Mouse (Mus musculus): ENCODE results near the gene Iqsec1. TPM values are rescaled to one million over a fixed set of nuclear protein-coding genes. Genes with fewer than 3 reads are reported as not detected.

Iqsec1 gene
- polyA plus RNA-seq, 1 experiment from 2014 or later = 2.6 TPM

- no peak overlapping the region for H3K4me3 ChIP-seq (replicated peaks)
- H3K27me3 ChIP-seq = no peaks in the 10 kb centered on the region
- WGBS (ENCODE audit: insufficient replicate concordance) = 62% methylated on average over 3 of the region's 3 CpGs
- H3K36me3 ChIP-seq (replicated peaks) = no peaks in the 10 kb centered on the region
- H3K27ac ChIP-seq (replicated peaks) = no peak overlapping the region
- no peaks in the 10 kb centered on the region for H3K9me3 ChIP-seq (replicated peaks)
- no peak overlapping the region for H3K9ac ChIP-seq
- H3K4me2 ChIP-seq = no peak overlapping the region
- peaks cover 21% of the 10 kb centered on the region for H3K4me1 ChIP-seq (replicated peaks)
- no peak for ATAC-seq (ENCODE audit: insufficient read depth)
These were observed 265.5 kb downstream of the Iqsec1 start for GRCm38 (mm10) chr6:90722993-90723392.

- 0 out of 2 replicates have a peak overlapping the region, but pooled peaks have one; percentile 12 for H3K27ac ChIP-seq (replicated peaks)
- WGBS (ENCODE audit: insufficient replicate concordance) = 37% methylated on average over 5 of the region's 5 CpGs
- ATAC-seq (ENCODE audit: insufficient read depth) = no peak
These were observed 267.3 kb downstream of the Iqsec1 start for GRCm38 (mm10) chr6:90720996-90721746.

GRCm38 (mm10) chr6:90720201-90720600 is 268.3 kb downstream of the Iqsec1 start:
- 32% methylated on average over 3 of the region's 3 CpGs for WGBS (ENCODE audit: insufficient replicate concordance)

More at GRCm38 (mm10) chr6:90720996-90721746, 267.3 kb downstream of the Iqsec1 start:
- Histone ChIP-seq H3K27me3 (no peaks in the 10 kb centered on the region), H3K9me3 (replicated peaks) (no peaks in the 10 kb centered on the region), H3K4me2 (no peak overlapping the region), H3K36me3 (replicated peaks) (no peaks in the 10 kb centered on the region), H3K4me1 (replicated peaks) (peaks cover 24% of the 10 kb centered on the region), H3K9ac (no peak overlapping the region), H3K4me3 (replicated peaks) (no peak overlapping the region)

GRCm38 (mm10) chr6:90719402-90719801 is 269.1 kb downstream of the Iqsec1 start:
- WGBS (ENCODE audit: insufficient replicate concordance) = 76% methylated on average over 6 of the region's 6 CpGs

More at GRCm38 (mm10) chr6:90720201-90720600, 268.3 kb downstream of the Iqsec1 start:
- Histone ChIP-seq H3K4me2 (no peak overlapping the region), H3K36me3 (replicated peaks) (no peaks in the 10 kb centered on the region), H3K9ac (no peak overlapping the region), H3K27ac (replicated peaks) (0 out of 2 replicates have a peak overlapping the region, but pooled peaks have one; percentile 12), H3K4me1 (replicated peaks) (peaks cover 34% of the 10 kb centered on the region), H3K4me3 (replicated peaks) (no peak overlapping the region), H3K27me3 (no peaks in the 10 kb centered on the region), H3K9me3 (replicated peaks) (no peaks in the 10 kb centered on the region)
- ATAC-seq (ENCODE audit: insufficient read depth) = no peak

GRCm38 (mm10) chr6:90718477-90718876 is 270.0 kb downstream of the Iqsec1 start:
- no peak overlapping the region for H3K9ac ChIP-seq
- H3K27me3 ChIP-seq = no peaks in the 10 kb centered on the region
- no peak for ATAC-seq (ENCODE audit: insufficient read depth)
- peaks cover 50% of the 10 kb centered on the region for H3K4me1 ChIP-seq (replicated peaks)
- no peaks in the 10 kb centered on the region for H3K36me3 ChIP-seq (replicated peaks)
- no peak overlapping the region for H3K27ac ChIP-seq (replicated peaks)
- H3K4me3 ChIP-seq (replicated peaks) = no peak overlapping the region
- WGBS (ENCODE audit: insufficient replicate concordance) = 74% methylated on average over 3 of the region's 3 CpGs
- no peak overlapping the region for H3K4me2 ChIP-seq
- no peaks in the 10 kb centered on the region for H3K9me3 ChIP-seq (replicated peaks)

More at GRCm38 (mm10) chr6:90719402-90719801, 269.1 kb downstream of the Iqsec1 start:
- no peaks in the 10 kb centered on the region for H3K9me3 ChIP-seq (replicated peaks)
- no peaks in the 10 kb centered on the region for H3K36me3 ChIP-seq (replicated peaks)
- H3K9ac ChIP-seq = no peak overlapping the region
- no peak overlapping the region for H3K4me3 ChIP-seq (replicated peaks)
- H3K4me2 ChIP-seq = no peak overlapping the region
- H3K27me3 ChIP-seq = no peaks in the 10 kb centered on the region
- ATAC-seq (ENCODE audit: insufficient read depth) = no peak
- no peak overlapping the region for H3K27ac ChIP-seq (replicated peaks)
- H3K4me1 ChIP-seq (replicated peaks) = peaks cover 42% of the 10 kb centered on the region

- Histone ChIP-seq H3K9me3 (replicated peaks) (no peaks in the 10 kb centered on the region), H3K36me3 (replicated peaks) (no peaks in the 10 kb centered on the region), H3K4me3 (replicated peaks) (no peak overlapping the region), H3K27ac (replicated peaks) (no peak overlapping the region), H3K9ac (no peak overlapping the region), H3K4me2 (no peak overlapping the region), H3K27me3 (no peaks in the 10 kb centered on the region), H3K4me1 (replicated peaks) (peaks cover 57% of the 10 kb centered on the region)
- no peak for ATAC-seq (ENCODE audit: insufficient read depth)
- 56% methylated on average over 1 of the region's 1 CpGs for WGBS (ENCODE audit: insufficient replicate concordance)
These were observed 270.8 kb downstream of the Iqsec1 start for GRCm38 (mm10) chr6:90717711-90718110.

GRCm38 (mm10) chr6:90716853-90717252 is 271.6 kb downstream of the Iqsec1 start:
- Histone ChIP-seq H3K9ac (no peak overlapping the region), H3K4me2 (peak overlapping the region; percentile 88), H3K36me3 (replicated peaks) (no peaks in the 10 kb centered on the region), H3K27me3 (no peaks in the 10 kb centered on the region), H3K4me3 (replicated peaks) (peak overlapping the region; percentile 92), H3K4me1 (replicated peaks) (peaks cover 66% of the 10 kb centered on the region), H3K9me3 (replicated peaks) (no peaks in the 10 kb centered on the region), H3K27ac (replicated peaks) (no peak overlapping the region)
- WGBS (ENCODE audit: insufficient replicate concordance) = 31% methylated on average over 4 of the region's 4 CpGs
- ATAC-seq (ENCODE audit: insufficient read depth) = no peak

GRCm38 (mm10) chr6:90716066-90716704 is 272.3 kb downstream of the Iqsec1 start:
- peak; percentile 80 for ATAC-seq (ENCODE audit: insufficient read depth)
- peaks cover 71% of the 10 kb centered on the region for H3K4me1 ChIP-seq (replicated peaks)
- under 1% methylated on average over 49 of the region's 49 CpGs for WGBS (ENCODE audit: insufficient replicate concordance)
- H3K4me2 ChIP-seq = peak overlapping the region; percentile 88
- H3K27me3 ChIP-seq = no peaks in the 10 kb centered on the region
- no peaks in the 10 kb centered on the region for H3K9me3 ChIP-seq (replicated peaks)
- H3K4me3 ChIP-seq (replicated peaks) = peak overlapping the region; percentile 92
- no peaks in the 10 kb centered on the region for H3K36me3 ChIP-seq (replicated peaks)
- peak overlapping the region; percentile 88 for H3K27ac ChIP-seq (replicated peaks)
- peak overlapping the region; percentile 92 for H3K9ac ChIP-seq

GRCm38 (mm10) chr6:90715245-90715905 is 273.1 kb downstream of the Iqsec1 start:
- Histone ChIP-seq H3K9me3 (replicated peaks) (no peaks in the 10 kb centered on the region), H3K27me3 (no peaks in the 10 kb centered on the region), H3K27ac (replicated peaks) (peak overlapping the region; percentile 88), H3K9ac (peak overlapping the region; percentile 92), H3K4me2 (peak overlapping the region; percentile 88), H3K36me3 (replicated peaks) (no peaks in the 10 kb centered on the region), H3K4me3 (replicated peaks) (peak overlapping the region; percentile 92), H3K4me1 (replicated peaks) (peaks cover 71% of the 10 kb centered on the region)
- 40% methylated on average over 4 of the region's 4 CpGs for WGBS (ENCODE audit: insufficient replicate concordance)
- ATAC-seq (ENCODE audit: insufficient read depth) = no peak

- 49% methylated on average over 3 of the region's 3 CpGs for WGBS (ENCODE audit: insufficient replicate concordance)
- no peaks in the 10 kb centered on the region for H3K36me3 ChIP-seq (replicated peaks)
- no peak for ATAC-seq (ENCODE audit: insufficient read depth)
- H3K9me3 ChIP-seq (replicated peaks) = no peaks in the 10 kb centered on the region
- peak overlapping the region; percentile 48 for H3K4me2 ChIP-seq
- H3K4me1 ChIP-seq (replicated peaks) = peaks cover 83% of the 10 kb centered on the region
- H3K4me3 ChIP-seq (replicated peaks) = no peak overlapping the region
- H3K27ac ChIP-seq (replicated peaks) = peak overlapping the region; percentile 92
- H3K9ac ChIP-seq = no peak overlapping the region
- H3K27me3 ChIP-seq = no peaks in the 10 kb centered on the region
These were observed 274.8 kb downstream of the Iqsec1 start for GRCm38 (mm10) chr6:90713650-90714049.

All from liver, embryonic 15.5 days (tissue).